Mouse (Mus musculus): ENCODE data around the gene Zcchc17.

Gene Zcchc17

GRCm38 (mm10) chr4:130283826-130284225 is 75.9 kb downstream of the Zcchc17 start:
- DNase-seq (ENCODE audit: low spot score in 2 of 2): no peak

- DNase-seq (ENCODE audit: low spot score in 2 of 2): no peak
Measured at GRCm38 (mm10) chr4:130282856-130283255, 76.9 kb downstream of the Zcchc17 start.

- no peak for DNase-seq (ENCODE audit: low spot score in 2 of 2)
Measured at GRCm38 (mm10) chr4:130279105-130279504, 80.6 kb downstream of the Zcchc17 start, which contains the start of gene Serinc2. Gene Serinc2, minus strand, starts transcription at chr4:130279205.

GRCm38 (mm10) chr4:130276573-130277176 is 83.1 kb downstream of the Zcchc17 start:
- no peak for DNase-seq (ENCODE audit: low spot score in 2 of 2)

- DNase-seq (ENCODE audit: low spot score in 2 of 2): no peak
Measured at GRCm38 (mm10) chr4:130275823-130276105, 84.0 kb downstream of the Zcchc17 start.

- no peak for DNase-seq (ENCODE audit: low spot score in 2 of 2)
Measured at GRCm38 (mm10) chr4:130275016-130275822, 84.5 kb downstream of the Zcchc17 start.

GRCm38 (mm10) chr4:130274346-130275015 is 85.3 kb downstream of the Zcchc17 start:
- DNase-seq (ENCODE audit: low spot score in 2 of 2): no peak

- no peak for DNase-seq (ENCODE audit: low spot score in 2 of 2)
Measured at GRCm38 (mm10) chr4:130273698-130274345, 85.9 kb downstream of the Zcchc17 start.

GRCm38 (mm10) chr4:130270611-130271347 is 89.0 kb downstream of the Zcchc17 start:
- no peak for DNase-seq (ENCODE audit: low spot score in 2 of 2)

- peak; percentile 50 to 56 for DNase-seq (ENCODE audit: low spot score in 2 of 2)
Measured at GRCm38 (mm10) chr4:130270089-130270488, 89.7 kb downstream of the Zcchc17 start.

- DNase-seq (ENCODE audit: low spot score in 2 of 2): no peak
Measured at GRCm38 (mm10) chr4:130268736-130269135, 91.0 kb downstream of the Zcchc17 start.

- no peak for DNase-seq (ENCODE audit: low spot score in 2 of 2)
Measured at GRCm38 (mm10) chr4:130267069-130267468, 92.7 kb downstream of the Zcchc17 start.

- no peak for DNase-seq (ENCODE audit: low spot score in 2 of 2)
Measured at GRCm38 (mm10) chr4:130266601-130267000, 93.1 kb downstream of the Zcchc17 start.
